Mouse (Mus musculus) heart, embryonic 15.5 days (tissue): Measurements from ENCODE around the gene Akain1. TPM values are rescaled to one million over a fixed set of nuclear protein-coding genes. Genes with fewer than 3 reads are reported as not detected.

Source experiments
- ATAC-seq: fragments of 200-750 bp; cut with Nextera tagmentation; replicated peaks from 2 replicates; pipeline ENCODE4 v1.8.0; 2017; ENCODE audit warnings: low read depth, moderate TSS enrichment; ENCODE audit not compliant: insufficient number of reproducible peaks, insufficient read depth, low FRiP score
- H3K27ac ChIP-seq: fragments of 300-500 bp; sonication (generic); 2 replicates; pipeline ENCODE4 v1.5.1; 2015; ENCODE audit warnings: mild to moderate bottlenecking, inconsistent platforms
- H3K27me3 ChIP-seq: fragments of 300-500 bp; sonication (generic); 2 replicates; pipeline ENCODE4 v1.6.1; 2015; ENCODE audit warnings: inconsistent platforms
- H3K36me3 ChIP-seq: fragments of 300-500 bp; sonication (generic); 2 replicates; pipeline ENCODE4 v1.6.1; 2015; ENCODE audit warnings: mild to moderate bottlenecking, inconsistent platforms
- H3K4me1 ChIP-seq: fragments of 300-500 bp; sonication (generic); replicated peaks from 2 replicates; pipeline ENCODE4 v1.6.1; 2015; ENCODE audit warnings: inconsistent platforms
- H3K4me2 ChIP-seq: fragments of 300-500 bp; sonication (generic); 2 replicates; pipeline ENCODE4 v1.6.1; 2015; ENCODE audit warnings: inconsistent platforms, mild to moderate bottlenecking, moderate library complexity
- H3K4me3 ChIP-seq: fragments of 300-500 bp; sonication (generic); 2 replicates; pipeline ENCODE4 v1.5.1; 2015; ENCODE audit warnings: mild to moderate bottlenecking, inconsistent platforms
- H3K9ac ChIP-seq: fragments of 300-500 bp; sonication (generic); 2 replicates; pipeline ENCODE4 v1.6.1; 2015; ENCODE audit warnings: mild to moderate bottlenecking, inconsistent platforms
- H3K9me3 ChIP-seq: fragments of 300-500 bp; sonication (generic); replicated peaks from 2 replicates; pipeline ENCODE4 v1.6.1; 2016; ENCODE audit warnings: inconsistent platforms
- WGBS: fragments of 180-500 bp; shearing (Covaris S2); methylation state at CpG from one replicate; pipeline ENCODE4 v1.1.7; 2015; ENCODE audit warnings: mixed read lengths; 5-methylcytosine and 5-hydroxymethylcytosine counted together
- polyA plus RNA-seq: library from polyadenylated mRNA; unstranded; fragments of >200 nt; fragmentation: Nextera tagmentation; extraction: Ambion mirVana; gene quantifications from 2 replicates; pipeline ENCODE4 v1.2.1, GENCODE M21; 2015

Akain1 gene
- polyA plus RNA-seq, 1 experiment from 2014 or later = not detected

DNA sequence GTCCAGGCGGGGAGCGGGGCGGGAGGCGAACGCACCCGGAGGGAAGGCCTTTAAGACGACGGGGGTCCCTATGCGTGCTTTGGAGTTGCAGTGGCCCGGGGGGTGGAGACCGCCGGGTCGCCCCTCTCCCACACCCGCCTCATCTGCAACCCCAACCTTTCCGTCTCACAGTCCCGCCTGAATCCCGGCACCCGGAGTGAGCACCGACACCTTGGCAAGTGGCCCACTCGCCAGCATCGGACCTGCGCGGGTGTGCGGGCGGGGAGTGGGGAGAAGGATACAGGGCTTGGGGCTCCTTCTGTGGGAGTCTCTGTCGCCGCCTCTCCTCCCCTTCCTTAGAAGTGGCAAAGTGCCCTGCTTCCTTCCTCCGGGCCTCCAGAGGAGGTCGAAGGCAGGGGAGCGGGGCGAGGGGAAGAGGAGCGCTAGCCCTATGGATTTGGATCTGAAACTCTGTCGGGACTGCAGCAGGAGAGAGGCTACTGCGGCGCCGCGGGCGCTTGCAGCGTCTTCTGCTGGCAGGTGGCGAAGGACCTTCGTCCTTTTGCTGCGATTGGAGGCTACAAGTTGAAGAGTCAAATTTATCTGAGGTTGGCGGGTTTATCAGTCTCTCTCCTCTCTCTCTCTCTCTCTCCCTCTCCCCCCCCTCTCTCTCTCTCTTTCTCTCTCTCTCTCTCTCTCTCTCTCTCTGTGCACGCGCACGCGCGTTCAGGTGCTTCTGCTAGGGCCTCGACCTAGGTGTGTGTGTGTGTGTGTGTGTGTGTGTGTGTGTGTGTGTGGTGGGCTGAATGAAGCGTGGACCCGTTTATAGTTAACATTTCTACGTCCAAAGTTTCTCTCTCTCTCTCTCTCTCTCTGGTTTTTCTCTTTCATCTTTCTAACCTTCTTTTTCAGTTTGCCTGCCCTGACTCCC, 700 bp downstream of the Akain1 start:
- peaks cover 36% of the 10 kb centered on the region for H3K27me3 ChIP-seq
- peak overlapping the region; percentile 85 for H3K4me2 ChIP-seq
- H3K4me3 ChIP-seq = peak overlapping the region; percentile 57
- H3K27ac ChIP-seq = no peak overlapping the region
- peak; percentile 19; the same call in 1 of the 2 replicates for ATAC-seq
- no peaks in the 10 kb centered on the region for H3K9me3 ChIP-seq
- H3K36me3 ChIP-seq = no peaks in the 10 kb centered on the region
- no peak overlapping the region for H3K9ac ChIP-seq
- peaks cover 19% of the 10 kb centered on the region for H3K4me1 ChIP-seq
- WGBS = under 1% methylated on average over 52 of the region's 52 CpGs

DNA sequence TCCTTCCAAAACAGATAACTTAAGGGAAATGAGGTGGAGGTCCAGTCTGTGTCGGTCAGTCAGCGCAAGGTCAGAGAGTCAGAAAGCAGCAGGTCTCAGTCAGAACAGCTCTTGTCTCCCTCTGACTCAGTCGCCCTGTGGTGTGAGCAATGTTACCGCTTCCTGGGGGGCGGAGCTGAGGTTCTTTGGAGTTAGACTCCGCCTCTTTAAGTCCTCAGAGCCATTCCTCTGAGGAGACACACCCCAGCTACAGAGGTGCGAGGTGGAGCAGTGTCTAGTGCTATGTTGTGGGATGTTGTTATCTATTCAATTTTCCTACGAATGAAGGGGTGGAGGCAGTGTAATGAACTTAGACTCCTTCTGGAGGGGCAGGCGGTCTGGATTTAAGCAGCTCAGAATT, 1.9 kb downstream of the Akain1 start:
- Histone ChIP-seq H3K27me3 (peaks cover 36% of the 10 kb centered on the region), H3K4me1 (peaks cover 19% of the 10 kb centered on the region), H3K9ac (no peak overlapping the region), H3K4me2 (no peak overlapping the region), H3K4me3 (no peak overlapping the region), H3K27ac (no peak overlapping the region), H3K36me3 (no peaks in the 10 kb centered on the region), H3K9me3 (no peaks in the 10 kb centered on the region)
- 11% methylated on average over 9 of the region's 9 CpGs for WGBS
- no peak for ATAC-seq

DNA sequence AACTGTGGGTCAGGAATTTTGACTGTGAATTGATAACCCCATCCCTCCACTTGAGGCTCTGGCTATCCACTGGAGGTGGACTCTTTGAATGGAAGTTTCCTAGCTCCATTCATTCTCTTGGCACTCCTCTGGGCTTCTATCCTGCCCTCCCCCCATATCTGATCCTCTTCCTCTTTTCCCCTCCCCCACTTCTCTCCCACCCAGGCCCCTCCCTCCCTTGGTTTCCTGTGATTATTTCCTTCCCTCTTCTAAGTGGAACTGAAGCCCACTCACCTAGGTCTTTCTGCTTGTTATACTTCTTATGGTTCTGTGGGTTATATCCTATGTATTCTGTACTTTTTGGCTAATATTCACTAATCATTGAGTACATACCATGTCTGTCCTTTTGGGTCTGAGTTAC, 9.6 kb downstream of the Akain1 start:
- H3K4me1 ChIP-seq = peaks cover 12% of the 10 kb centered on the region
- no peak overlapping the region for H3K4me2 ChIP-seq
- no peaks in the 10 kb centered on the region for H3K9me3 ChIP-seq
- no peaks in the 10 kb centered on the region for H3K27me3 ChIP-seq
- ATAC-seq = no peak
- H3K9ac ChIP-seq = no peak overlapping the region
- H3K4me3 ChIP-seq = no peak overlapping the region
- H3K36me3 ChIP-seq = no peaks in the 10 kb centered on the region
- no peak overlapping the region for H3K27ac ChIP-seq

DNA sequence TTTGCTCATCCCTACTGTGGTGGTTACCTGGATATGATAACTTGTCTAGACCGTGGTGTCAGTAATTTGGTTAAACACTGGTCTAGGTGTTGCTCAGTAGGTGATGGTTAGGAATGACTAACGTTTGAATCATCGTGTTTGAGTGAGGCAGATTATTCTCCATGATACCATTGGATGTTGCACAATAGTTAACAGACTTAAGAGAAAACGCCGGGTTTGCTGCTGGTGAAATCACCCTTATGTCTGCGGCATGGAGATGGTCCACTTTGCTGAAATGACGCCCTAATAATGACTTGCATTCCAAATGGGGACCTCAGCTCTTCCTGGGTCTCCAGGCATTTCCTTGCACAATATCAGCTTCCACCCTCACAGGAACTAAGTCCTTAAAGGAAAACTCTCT, 22.6 kb downstream of the Akain1 start:
- no peak overlapping the region for H3K4me2 ChIP-seq
- H3K27ac ChIP-seq = no peak overlapping the region
- ATAC-seq = no peak
- no peak overlapping the region for H3K4me3 ChIP-seq
- H3K36me3 ChIP-seq = no peaks in the 10 kb centered on the region
- no peaks in the 10 kb centered on the region for H3K4me1 ChIP-seq
- H3K9ac ChIP-seq = no peak overlapping the region
- no peaks in the 10 kb centered on the region for H3K9me3 ChIP-seq
- H3K27me3 ChIP-seq = no peaks in the 10 kb centered on the region
- 84% methylated on average over 7 of the region's 7 CpGs for WGBS

DNA sequence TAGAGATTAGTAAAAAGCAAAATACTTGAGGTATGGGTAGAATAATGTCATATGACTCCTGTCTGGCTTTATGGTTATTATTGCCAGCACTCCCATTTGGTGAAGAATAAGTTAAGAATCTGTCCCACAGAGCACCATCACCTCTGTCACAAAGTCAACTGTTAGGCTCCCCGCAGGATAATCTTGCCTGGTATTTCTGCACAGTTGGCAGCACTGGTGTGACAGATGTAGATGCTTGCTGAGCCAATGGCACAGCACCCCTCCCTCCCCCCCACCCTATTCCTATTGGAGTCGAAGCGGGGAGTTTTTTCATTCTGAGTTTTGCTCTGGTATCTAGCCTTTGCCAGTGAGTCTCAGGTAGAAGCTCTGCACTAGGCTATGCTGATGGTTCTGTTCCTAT, 23.9 kb downstream of the Akain1 start:
- Histone ChIP-seq H3K4me1 (no peaks in the 10 kb centered on the region), H3K27ac (no peak overlapping the region), H3K4me3 (no peak overlapping the region), H3K4me2 (no peak overlapping the region), H3K9me3 (no peaks in the 10 kb centered on the region), H3K9ac (no peak overlapping the region), H3K36me3 (no peaks in the 10 kb centered on the region), H3K27me3 (no peaks in the 10 kb centered on the region)
- ATAC-seq = no peak
- 65% methylated on average over 3 of the region's 3 CpGs for WGBS

DNA sequence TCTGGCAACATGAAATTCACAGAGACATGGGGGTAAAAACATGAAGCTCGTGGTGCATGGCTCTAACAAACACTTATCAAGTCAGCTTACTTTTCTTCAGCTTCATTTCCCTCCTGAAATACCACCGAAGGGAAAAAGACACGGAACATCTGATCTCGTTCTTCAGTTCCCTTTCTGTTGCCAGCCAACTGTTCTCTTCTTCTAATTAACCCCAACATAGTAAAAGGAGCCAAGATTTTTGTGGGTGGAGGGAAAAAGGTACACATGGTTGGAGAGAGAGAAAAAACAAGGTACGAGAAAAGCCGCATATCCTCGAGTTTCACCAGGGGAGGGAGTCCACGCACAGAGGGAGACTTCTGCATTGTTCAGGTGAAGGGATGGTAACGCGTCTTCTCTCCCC, 32.0 kb downstream of the Akain1 start:
- Histone ChIP-seq H3K4me1 (no peaks in the 10 kb centered on the region), H3K4me2 (no peak overlapping the region), H3K36me3 (no peaks in the 10 kb centered on the region), H3K9me3 (no peaks in the 10 kb centered on the region), H3K27me3 (peaks cover 7% of the 10 kb centered on the region; the same call in 1 of the 2 replicates), H3K9ac (no peak overlapping the region), H3K27ac (no peak overlapping the region), H3K4me3 (no peak overlapping the region)
- ATAC-seq = no peak
- 57% methylated on average over 10 of the region's 10 CpGs for WGBS

GRCm38 (mm10) chr17:69472401-69472800, 33.3 kb downstream of the Akain1 start:
- Histone ChIP-seq H3K4me2 (no peak overlapping the region), H3K36me3 (no peaks in the 10 kb centered on the region), H3K4me3 (no peak overlapping the region), H3K27me3 (peaks cover 7% of the 10 kb centered on the region; the same call in 1 of the 2 replicates), H3K9me3 (no peaks in the 10 kb centered on the region), H3K27ac (no peak overlapping the region), H3K9ac (no peak overlapping the region), H3K4me1 (no peaks in the 10 kb centered on the region)
- ATAC-seq = no peak
- 54% methylated on average over 9 of the region's 9 CpGs for WGBS

DNA sequence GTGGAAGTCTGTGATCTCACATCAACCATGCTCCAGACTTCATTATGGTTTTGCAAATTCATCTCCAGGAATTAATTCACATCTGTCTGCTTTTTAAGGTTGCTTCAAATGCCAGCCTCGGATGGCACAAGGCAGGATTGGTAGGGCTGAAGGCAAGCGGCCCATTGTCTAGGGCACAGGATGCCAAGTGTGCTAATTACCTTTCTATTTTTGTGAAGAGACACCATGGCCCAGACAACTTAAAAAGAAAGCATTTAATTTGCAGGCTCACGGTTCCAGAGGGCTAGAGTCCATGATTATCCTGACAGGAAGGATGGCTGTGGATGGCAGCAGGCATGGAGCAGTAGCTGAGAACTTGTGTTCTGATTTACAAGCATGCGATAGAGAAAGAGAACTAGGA, 35.0 kb downstream of the Akain1 start:
- Histone ChIP-seq H3K9me3 (no peaks in the 10 kb centered on the region), H3K27me3 (peaks cover 7% of the 10 kb centered on the region; the same call in 1 of the 2 replicates), H3K27ac (no peak overlapping the region), H3K4me1 (no peaks in the 10 kb centered on the region), H3K9ac (no peak overlapping the region), H3K4me2 (no peak overlapping the region), H3K36me3 (no peaks in the 10 kb centered on the region), H3K4me3 (no peak overlapping the region)
- no peak for ATAC-seq
- 74% methylated on average over 4 of the region's 4 CpGs for WGBS

DNA sequence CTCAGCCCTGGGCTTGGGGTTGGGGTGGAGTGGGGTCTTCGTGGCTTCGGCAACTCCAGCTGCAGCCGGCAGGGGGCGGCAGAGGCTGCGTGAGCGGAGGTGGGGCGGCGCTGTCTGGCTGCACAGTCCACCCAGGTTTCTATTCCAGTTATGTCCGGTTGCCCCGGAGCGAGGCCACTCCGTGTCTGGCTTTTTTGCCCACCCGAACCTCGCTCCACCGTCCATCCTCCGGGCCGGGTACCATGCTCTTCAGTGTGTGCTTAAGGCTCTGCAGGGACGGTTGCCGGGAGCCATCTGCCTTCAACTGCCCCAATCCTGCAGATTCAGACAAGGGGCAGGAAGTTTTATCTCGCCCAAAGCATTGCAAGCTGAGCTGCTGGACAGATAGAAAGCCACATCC, 36.3 kb downstream of the Akain1 start:
- H3K36me3 ChIP-seq = no peaks in the 10 kb centered on the region
- H3K4me2 ChIP-seq = peak overlapping the region; percentile 78
- peak overlapping the region; percentile 61 for H3K9ac ChIP-seq
- H3K4me3 ChIP-seq = peak overlapping the region; percentile 61
- no peak overlapping the region for H3K27ac ChIP-seq
- peaks cover 7% of the 10 kb centered on the region; the same call in 1 of the 2 replicates for H3K27me3 ChIP-seq
- H3K9me3 ChIP-seq = no peaks in the 10 kb centered on the region
- 0% methylated on average over 20 of the region's 20 CpGs for WGBS
- no peaks in the 10 kb centered on the region for H3K4me1 ChIP-seq
- peak; percentile 64; the same call in 1 of the 2 replicates for ATAC-seq

DNA sequence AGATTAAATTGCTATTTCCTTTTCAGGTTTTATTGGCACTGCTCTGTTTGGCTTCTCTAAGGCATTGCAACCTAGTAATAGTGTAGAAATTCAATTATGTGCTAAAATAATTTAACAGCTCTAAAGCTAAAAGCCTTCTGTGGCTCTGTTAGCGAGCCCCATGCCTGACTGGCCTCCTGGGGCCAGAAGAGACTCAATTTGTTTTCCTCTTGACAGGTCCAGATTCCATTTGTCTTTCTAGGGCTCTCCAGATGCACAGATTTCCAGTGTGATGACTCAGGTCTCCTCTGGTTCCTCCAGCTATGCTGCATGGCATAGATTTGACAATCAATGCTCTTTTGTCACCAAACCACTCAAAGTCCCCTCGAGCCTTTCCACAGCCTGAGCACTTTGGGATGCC, 38.4 kb downstream of the Akain1 start:
- no peak overlapping the region for H3K4me2 ChIP-seq
- H3K4me1 ChIP-seq = no peaks in the 10 kb centered on the region
- no peak overlapping the region for H3K9ac ChIP-seq
- 14% methylated on average over 2 of the region's 2 CpGs for WGBS
- no peak for ATAC-seq
- no peaks in the 10 kb centered on the region for H3K9me3 ChIP-seq
- H3K36me3 ChIP-seq = no peaks in the 10 kb centered on the region
- no peak overlapping the region for H3K4me3 ChIP-seq
- no peak overlapping the region for H3K27ac ChIP-seq
- H3K27me3 ChIP-seq = peaks cover 3% of the 10 kb centered on the region; the same call in 1 of the 2 replicates

DNA sequence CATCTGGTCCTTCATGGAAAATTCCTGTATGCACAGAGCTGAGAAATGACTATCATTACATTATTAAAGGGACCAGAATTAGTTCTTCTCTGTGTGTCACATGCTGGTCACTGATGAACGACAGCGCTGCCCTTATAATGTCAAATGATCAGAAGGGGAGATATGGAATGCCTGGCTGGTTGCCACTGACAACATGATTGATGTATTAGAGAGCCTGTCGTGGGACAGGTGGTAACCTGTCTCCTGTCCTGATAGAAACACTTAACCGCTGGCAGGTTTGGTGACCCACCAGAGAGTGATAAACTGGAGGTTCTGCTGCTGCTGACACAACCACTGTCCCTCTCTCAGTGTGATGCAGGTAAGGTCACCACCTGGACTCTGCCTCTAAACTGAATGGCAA, 40.1 kb downstream of the Akain1 start:
- Histone ChIP-seq H3K4me3 (no peak overlapping the region), H3K27ac (no peak overlapping the region), H3K9ac (no peak overlapping the region), H3K27me3 (peaks cover 3% of the 10 kb centered on the region; the same call in 1 of the 2 replicates), H3K9me3 (no peaks in the 10 kb centered on the region), H3K4me1 (no peaks in the 10 kb centered on the region), H3K4me2 (no peak overlapping the region), H3K36me3 (no peaks in the 10 kb centered on the region)
- no peak for ATAC-seq
- WGBS = 58% methylated on average over 4 of the region's 4 CpGs

GRCm38 (mm10) chr17:69487116-69487515, 48.0 kb downstream of the Akain1 start:
- no peaks in the 10 kb centered on the region for H3K36me3 ChIP-seq
- no peaks in the 10 kb centered on the region for H3K4me1 ChIP-seq
- H3K4me2 ChIP-seq = no peak overlapping the region
- no peak overlapping the region for H3K9ac ChIP-seq
- WGBS = 84% methylated on average over 12 of the region's 12 CpGs
- no peak for ATAC-seq
- no peaks in the 10 kb centered on the region for H3K9me3 ChIP-seq
- no peaks in the 10 kb centered on the region for H3K27me3 ChIP-seq
- H3K27ac ChIP-seq = no peak overlapping the region
- no peak overlapping the region for H3K4me3 ChIP-seq
